Mouse (Mus musculus): ENCODE data around the gene Ascl3.

Gene Ascl3

DNA sequence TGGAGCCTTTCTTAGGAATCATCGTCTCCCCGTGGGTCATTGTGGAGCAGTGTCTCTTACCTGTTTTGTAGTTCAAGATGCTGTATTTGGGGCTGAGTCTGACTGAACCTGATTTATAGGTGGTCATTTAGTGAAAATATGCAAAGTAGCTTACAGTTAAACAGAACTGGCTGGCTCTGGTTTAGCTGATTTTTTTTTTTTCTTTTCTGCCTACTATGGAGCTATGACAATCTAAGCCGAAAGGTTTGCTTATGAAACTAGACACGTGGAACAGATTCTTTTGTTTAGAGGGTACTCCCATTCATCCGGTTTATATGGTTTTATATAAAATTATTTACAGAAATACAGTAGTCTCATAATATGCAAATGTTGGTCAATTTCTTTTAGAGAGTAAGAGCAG lies at the start of gene Ascl3:
Gene Ascl3, minus strand, starts transcription at position 101 of the 400 bp plus-strand sequence.
- DNase-seq: no peak

GRCm38 (mm10) chr7:109781087-109781469 lies 49.6 kb upstream of the Ascl3 start:
- no peak for DNase-seq

- no peak for DNase-seq
Measured at GRCm38 (mm10) chr7:109772251-109772650, 40.7 kb upstream of the Ascl3 start.

DNA sequence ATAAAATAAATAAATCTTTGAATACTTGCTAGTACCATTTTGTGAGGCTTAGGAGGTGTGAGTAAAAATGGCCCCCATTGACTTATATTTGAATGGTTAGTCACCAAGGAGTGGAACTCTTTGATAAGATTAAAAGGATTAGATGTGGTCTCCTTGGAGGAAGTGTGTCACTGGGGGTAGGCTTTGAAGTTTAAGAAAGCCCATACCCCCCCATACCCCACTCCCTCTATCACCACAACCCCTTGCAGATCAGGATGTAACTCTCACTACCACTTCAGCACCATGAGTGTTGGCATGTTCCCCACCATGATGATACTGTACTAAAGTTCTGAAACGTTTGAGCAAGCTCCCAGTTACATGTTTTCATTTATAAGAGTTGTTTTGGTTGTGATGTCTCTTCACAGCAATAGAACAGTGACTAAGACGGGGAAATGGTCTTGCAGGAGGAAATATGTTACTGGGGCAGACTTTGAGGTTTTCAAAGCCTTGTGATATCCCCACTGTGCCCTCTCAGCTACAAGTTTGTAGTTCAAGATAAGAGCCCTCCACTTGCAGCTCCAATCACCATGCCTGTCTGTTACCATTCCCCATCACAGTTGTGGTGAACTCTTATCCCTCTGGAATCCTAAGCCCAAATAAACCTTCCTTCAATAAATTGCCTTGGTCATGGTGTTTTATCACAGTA lies 37.3 kb upstream of the Ascl3 start:
- DNase-seq: no peak

DNA sequence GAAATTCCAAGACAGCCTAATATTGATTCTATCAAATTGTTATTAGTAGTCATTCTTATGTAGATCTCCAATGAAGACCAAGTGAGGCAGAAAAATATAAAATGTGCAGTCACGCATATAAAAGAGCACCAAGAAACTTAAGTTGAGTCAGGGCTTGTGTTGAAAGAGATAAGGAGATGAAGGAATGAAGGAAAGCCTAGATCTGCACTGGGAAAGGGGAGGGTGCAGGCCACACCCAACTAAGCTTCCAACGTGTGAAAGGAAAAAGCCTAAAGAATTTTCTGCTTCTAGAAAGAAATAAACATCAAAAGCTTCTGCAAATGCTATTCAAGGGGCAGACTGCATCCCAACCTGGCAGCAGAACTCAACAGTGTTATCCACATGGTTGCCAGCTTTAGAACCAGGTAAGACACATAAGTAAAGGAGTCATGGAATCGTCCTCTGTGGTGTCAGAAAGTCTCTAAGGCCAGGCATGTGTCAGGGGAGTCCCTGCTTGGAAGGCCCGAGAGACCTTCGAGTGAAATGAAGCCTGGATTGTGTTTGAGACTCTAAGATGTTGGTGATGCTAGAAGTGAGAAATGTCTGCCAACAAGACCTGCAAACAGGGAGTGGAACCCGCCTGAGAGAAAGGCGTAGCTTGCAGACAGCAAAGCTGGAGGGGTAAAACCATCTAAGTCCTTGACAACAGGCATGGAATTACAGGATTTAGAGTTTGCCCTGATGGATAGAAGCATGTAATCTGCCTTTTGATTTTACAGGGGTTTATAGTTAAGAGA lies 36.2 kb upstream of the Ascl3 start:
- DNase-seq: no peak

GRCm38 (mm10) chr7:109764009-109764408 lies 32.5 kb upstream of the Ascl3 start:
- DNase-seq: no peak

GRCm38 (mm10) chr7:109756291-109756690 lies 24.8 kb upstream of the Ascl3 start:
- DNase-seq: no peak

DNA sequence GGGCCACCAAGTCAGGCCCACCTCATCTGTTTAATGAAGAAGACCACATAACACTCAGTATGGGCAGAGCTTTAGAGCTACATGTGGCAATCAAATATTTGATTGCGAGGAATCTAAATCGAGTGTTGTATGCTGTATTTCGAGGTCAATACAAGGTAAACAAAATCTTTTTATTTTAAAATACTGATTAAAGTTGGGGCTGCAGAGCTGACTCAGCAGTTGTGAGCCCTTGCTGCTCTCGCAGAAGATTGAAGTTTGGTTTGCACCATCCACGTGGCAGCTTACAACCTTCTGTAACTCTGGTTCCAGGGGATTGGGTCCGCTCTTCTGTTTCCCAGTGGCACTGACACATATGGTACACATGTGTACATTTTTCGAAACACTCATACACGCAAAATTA lies 22.5 kb upstream of the Ascl3 start:
- DNase-seq: no peak

GRCm38 (mm10) chr7:109752008-109752925 lies 20.7 kb upstream of the Ascl3 start, which contains the start of gene Tmem9b:
Gene Tmem9b (minus strand): TSS chr7:109752875.
- DNase-seq: peak; percentile 84 to 91

- peak; percentile 18 to 22 for DNase-seq
Measured at GRCm38 (mm10) chr7:109751427-109752007, 20.0 kb upstream of the Ascl3 start.

DNA sequence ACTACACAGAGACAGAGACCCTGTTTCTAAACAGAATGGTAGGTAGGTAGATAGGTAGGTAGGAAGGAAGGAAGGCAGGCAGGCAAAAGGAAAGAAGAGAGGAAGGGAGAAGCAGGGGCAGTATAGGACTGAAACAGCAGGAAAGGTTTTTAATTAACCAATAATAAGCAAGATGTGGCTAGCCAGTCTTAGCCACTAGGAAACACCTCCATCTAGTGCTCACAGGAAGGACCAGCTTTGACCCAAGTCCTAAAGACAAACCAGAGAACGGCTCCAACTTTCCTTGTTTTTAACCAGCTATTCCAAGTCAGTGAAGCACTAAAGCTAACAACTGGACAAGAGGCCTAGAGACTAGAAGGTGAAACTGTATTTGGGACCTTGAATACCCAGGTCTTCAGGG lies 16.2 kb upstream of the Ascl3 start:
- no peak for DNase-seq

- DNase-seq: no peak
Measured at GRCm38 (mm10) chr7:109741703-109742102, 10.2 kb upstream of the Ascl3 start.

DNA sequence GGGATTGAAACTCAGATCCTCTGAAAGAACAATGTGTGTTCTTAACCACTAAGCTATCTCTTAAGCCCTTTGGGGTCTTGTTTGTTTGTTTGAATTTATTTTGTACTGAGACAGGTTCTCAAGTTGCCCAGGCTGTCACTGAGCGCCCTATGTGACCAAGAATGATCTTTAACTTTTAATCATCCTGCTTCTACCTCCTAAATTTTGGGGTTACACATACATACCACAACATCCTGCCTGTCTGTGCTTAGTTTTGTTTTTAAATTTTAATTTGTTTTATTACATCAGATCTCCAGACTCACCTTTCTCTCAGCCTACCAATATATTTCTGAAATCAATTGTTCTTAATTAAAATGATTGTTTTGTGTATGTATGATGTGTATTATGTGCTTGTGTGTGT lies 9.5 kb upstream of the Ascl3 start:
- DNase-seq: no peak

DNA sequence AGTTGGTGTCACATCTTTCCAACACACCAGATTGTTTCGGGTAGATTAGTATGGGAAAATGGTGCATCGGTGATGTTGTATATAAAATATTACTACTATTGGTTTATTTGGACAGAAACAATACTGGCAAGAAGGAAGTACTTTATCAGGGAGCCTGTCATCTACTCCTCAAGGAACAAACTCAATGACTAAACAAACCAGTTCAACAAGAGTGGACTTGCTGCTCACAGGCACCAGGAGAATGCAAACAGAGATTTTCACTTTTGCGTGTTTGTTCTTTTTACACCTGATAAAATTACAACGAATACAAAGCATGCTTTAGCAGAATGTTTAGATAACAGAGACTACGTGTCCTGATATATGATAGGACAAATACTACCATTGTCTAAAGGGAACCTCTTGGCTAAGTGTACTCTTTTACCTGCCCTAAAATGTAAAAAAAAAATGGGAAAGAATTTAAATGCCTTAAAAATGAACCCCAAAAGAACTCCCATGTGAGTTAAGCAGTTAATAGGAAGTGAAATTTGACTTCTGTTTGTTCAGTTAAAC lies 8.4 kb upstream of the Ascl3 start:
- no peak for DNase-seq

DNA sequence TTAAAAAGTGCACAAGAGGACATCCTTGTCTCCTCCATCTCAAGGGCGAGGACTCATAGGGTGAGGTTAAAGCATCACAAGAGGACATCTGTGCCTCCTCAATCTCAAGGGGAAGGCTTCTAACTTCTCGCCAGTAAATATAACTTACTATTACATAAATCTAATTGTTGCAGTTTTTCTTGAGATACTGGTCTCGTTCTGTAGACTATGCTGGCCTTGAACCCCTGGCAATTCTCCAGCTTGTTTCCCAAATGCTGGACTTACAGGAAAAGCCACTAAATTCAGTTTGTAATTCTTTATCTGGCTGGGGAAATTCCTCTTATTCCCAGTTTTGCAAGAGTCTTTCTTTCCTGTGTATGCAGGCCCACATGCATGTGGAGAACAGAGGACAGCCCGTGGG lies 3.3 kb upstream of the Ascl3 start:
- DNase-seq: peak; percentile 55 to 69

DNA sequence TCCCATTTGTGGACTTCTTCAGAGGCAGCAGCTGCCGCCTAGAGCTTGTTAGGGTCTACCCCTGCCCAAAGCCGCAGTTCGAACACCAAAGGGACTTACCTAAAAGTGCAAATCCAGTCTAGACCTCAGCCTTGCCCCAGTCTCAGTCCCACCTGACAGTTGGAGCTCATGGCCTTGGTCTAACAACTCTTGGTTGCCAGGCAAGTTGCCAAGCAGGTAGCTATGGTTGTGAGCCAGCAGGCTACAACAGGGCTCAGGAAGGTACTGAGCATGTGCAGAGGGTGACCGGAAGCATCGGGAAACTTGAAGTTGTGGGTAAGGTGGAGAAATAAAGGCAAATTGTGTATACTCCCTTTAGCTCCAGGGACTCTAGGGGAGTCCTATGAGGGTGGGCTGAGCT lies 7.8 kb downstream of the Ascl3 start, which contains the start of gene BC051019:
Gene BC051019, minus strand, starts transcription at position 154 of the 400 bp plus-strand sequence.
- DNase-seq: no peak

- no peak for DNase-seq
Measured at GRCm38 (mm10) chr7:109723114-109723513, 8.4 kb downstream of the Ascl3 start.

DNA sequence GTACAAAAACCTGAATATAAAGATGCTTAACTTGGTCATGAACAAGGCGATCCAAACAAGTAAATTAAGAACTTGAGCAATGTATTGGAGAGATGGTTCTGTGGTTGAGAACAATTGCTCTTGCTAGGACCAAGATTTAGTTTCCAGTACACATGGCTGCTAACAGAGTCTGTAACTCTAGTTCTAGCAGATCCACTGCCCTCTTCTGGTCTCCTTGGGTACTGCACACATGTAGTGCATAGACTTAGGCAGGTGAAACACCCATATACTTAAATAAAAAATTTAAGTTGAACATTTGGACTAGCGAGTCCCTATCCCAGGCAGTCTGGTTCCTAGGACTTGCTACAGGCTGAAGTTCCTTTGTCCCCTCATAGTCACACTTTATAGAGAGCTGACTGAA lies 8.9 kb downstream of the Ascl3 start:
- peak in 1 of 2 experiments; percentile 42 for DNase-seq

- peak; percentile 16 to 49 for DNase-seq
Measured at GRCm38 (mm10) chr7:109719286-109719685, 12.2 kb downstream of the Ascl3 start.

DNA sequence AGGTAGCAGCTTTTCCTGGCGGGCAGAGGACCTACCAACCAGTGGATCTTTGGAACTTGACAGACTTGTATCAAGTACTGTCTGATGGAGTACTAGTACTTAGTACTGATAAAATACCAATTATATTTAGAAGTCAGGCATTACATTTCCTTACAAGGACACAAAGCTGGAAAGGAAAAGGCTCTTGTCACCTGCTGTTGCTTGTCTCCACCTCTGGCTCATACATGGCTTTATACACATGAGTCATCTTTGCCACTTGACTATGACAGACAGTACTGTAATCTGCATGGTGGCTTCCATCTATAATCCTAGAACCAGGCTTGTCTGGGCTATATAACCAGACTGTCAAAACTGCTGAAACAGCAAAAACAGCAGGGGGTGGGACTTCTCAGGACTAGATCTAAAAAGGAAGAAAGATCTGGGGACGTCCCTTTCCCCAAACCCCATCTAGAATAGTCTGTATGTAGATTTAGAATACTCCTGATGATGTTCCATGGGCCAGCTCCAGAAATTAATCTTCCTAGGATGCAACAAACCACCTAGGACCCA lies 18.0 kb downstream of the Ascl3 start:
- DNase-seq: no peak

- no peak for DNase-seq
Measured at GRCm38 (mm10) chr7:109712198-109712597, 19.3 kb downstream of the Ascl3 start.

GRCm38 (mm10) chr7:109710069-109710468 lies 21.5 kb downstream of the Ascl3 start:
- no peak for DNase-seq

Measured in kidney, postnatal 4 days (tissue).